Mouse (Mus musculus) lung, postnatal 0 days (tissue): ENCODE results near the gene Lysmd2.

Source experiments
- CTCF ChIP-seq: IDR thresholded peaks from 2 replicates; pipeline ENCODE4 v1.5.1; 2016; ENCODE audit warnings: antibody characterized with exemption, mild to moderate bottlenecking
- EP300 ChIP-seq: IDR thresholded peaks from 2 replicates; pipeline ENCODE4 v1.6.1; 2016; ENCODE audit warnings: antibody characterized with exemption, mild to moderate bottlenecking, control low read depth

DNA sequence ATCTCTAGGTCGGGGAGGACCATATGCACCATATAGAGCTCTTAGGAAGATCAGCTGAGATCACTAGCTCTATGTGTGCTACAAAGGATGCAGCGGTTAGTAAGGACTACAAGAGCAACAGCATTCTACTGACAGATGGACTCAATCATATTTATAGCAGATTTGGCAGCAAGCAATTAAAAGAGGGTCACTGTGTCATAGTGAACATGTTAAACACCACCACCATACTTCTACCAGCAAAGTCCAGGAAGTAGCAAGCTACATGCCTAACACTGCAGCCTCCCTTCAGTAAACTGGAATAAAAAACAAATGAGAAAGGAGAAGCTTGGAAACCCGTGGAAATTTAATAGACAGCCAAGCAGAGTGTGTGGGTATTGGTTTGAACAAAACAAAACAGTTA lies 9.0 kb upstream of the Lysmd2 start:
- no peak for TF ChIP-seq CTCF
- no peak for TF ChIP-seq EP300
